Mouse (Mus musculus): ENCODE measurements at regions not wholly inside any gene's neighbourhood (a gene's known extent, or its start where the extent isn't known, plus 50 kb on each side); places are given as distances from the start of the nearest gene placed in this dataset.

DNA sequence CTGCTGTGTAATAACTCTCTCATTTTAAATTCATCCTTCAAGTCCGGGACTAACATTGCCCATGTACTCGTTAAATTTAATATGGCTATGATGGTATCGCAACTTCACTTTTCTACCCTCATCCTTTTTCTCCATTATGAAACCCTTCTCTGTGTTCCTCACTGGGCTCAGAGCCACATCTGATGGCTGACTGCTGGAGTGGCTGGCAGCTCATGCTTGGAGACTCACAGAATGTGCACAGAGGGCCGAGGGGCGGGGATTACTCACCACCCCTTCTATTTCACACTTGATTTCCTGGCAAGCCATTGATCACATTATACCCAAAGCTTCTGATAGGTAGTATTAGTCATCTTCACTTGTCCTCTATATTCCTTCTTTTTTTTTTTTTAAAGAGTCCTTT, 81.1 kb upstream of the Vwde start:
- no peak for DNase-seq (ENCODE audit: low spot score)

- DNase-seq (ENCODE audit: low spot score): no peak
Observed at GRCm38 (mm10) chr6:13298171-13298570, 73.4 kb upstream of the Vwde start.

DNA sequence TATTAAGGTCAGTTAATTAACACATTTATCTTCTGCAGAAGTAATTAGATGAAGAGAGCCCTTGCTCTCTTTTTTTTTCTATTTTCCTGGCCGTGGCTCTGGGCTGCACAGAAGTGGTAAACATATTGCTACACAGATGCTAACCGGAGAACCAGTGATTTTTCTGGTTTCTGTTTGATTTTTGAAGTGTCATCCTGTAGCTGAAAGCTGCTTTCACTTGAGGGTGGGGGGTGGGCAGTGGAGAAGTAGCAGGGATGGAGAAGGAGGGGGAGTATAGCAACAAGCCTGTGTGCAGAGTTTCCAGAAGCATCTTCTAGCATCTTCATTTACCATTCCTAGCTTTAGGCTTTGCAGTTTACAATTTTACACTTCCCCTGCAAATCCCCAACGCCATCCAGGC, 72.3 kb upstream of the Vwde start:
- peak; percentile 44 for DNase-seq (ENCODE audit: low spot score)

DNA sequence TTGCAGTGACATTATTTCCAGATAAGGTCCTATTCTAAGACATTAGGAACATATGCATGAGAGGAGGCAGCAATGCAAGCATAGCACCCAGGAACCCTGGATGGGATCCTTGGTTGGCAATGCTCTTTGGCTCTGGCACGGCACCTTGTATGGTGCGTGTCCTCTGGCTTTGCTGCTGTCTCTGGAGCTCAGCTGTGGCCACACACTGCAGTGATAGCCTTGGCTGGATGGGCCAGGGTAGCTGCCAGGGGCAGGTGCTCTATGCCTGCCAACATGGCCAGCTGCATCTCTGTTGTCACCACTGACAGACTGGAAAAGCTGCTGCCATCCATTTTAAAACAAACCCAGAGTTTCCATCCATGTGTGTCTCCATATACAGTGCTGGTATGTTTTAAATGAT, 71.3 kb upstream of the Vwde start:
- no peak for DNase-seq (ENCODE audit: low spot score)

DNA sequence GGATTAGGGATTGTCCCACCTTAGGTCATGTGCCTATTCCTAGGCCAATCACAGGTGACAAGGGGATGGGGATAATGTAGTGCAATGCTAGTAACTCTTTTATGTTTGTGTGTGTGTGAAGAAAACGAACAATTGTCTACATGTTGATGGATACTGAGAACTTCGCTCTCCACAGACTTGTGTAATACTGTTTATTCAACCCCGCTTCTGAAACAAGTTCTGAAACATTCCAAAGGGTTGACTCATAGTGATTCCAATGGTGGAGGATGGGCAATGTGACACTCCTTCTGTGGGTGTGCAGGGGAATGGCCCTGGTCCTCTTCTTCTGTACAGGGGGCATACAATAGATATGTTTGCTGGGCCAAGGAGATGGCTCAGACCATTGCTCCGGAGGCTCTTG, 69.6 kb upstream of the Vwde start:
- DNase-seq (ENCODE audit: low spot score): no peak

- no peak for DNase-seq (ENCODE audit: low spot score)
Observed at GRCm38 (mm10) chr6:13288500-13288899, 63.7 kb upstream of the Vwde start.

DNA sequence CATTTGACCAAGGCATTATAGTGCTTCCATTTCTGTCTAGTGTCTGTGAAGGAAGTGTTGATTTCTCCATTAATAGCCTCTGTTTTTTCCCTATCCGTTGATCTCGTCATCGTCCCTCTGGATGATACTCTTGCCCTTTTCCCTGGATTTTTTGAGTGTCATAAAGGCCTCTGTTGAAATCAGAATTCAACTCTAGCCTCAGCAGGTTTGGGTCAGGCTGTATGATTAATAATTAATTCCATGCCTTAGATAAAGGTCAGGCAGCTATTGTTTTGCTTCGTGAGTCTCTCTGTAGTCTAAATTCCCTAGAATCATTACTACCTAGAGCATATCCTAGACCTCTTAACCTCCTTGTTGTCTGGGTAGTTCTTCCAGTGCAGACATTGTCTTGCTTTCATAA, 63.0 kb upstream of the Vwde start:
- no peak for DNase-seq (ENCODE audit: low spot score)

DNA sequence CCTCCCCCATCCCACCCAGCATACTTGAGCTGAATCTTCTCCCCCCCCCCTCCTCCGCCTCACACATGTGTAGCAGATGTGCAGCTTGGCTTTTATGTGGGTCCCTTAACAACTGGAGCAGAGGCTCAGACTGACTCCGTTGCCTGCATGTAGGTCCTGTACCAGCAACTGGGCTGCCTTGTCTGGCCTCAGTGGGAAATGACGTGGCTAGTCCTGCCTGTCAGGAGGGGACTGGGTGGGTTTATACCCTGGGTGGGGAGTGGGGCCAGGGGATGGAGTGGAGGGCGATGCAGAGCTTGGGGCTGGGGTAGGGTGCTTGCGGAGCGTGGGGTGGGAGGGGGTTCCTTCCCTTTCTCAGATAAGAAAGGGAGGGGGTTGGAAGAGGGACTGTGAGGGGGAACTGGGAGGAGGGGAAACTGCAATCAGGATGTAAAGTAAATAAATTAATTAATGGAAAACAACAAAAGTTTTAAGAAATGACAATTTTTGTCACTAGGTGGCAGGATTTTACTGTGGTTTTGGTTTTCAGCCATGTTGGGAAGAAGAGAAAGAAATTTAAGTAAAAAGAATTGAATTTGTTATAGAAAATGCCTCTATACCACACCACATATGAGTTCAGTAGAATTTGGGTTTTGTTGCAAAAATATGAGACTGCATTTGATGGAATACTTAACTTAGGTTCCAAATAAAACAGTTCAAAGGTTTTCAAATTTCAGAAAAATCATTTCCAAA, 61.9 kb upstream of the Vwde start:
- no peak for DNase-seq (ENCODE audit: low spot score)

DNA sequence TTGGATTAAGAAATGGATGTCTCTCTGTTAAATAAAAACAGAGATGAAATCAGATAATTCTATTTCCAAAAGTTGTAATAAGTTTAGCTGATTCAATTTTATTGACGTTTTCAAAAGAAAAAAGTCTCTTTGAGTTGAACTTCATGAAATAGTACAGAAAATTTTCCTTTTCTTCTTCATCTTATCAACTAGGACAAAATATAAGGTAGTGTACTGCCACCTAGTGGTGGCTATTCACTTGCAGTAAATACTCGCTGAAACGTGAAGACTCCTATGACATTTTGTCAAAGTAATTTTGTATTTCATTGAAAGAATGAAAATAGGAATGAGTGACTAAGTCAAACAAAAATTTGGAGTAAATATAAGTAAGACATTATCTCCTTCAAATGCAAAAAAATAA, 56.1 kb upstream of the Vwde start:
- DNase-seq (ENCODE audit: low spot score): peak; percentile 61
